Mouse (Mus musculus): ENCODE results near the gene Tsc1. TPM values are rescaled to one million over a fixed set of nuclear protein-coding genes. Genes with fewer than 3 reads are reported as not detected.

Tsc1 gene
- total RNA-seq, 2 experiments from 2014 or later, result 48.4 to 60.7 TPM

GRCm38 (mm10) chr2:28638352-28638751 lies 2.7 kb upstream of the Tsc1 start:
- intact Hi-C loops (cut with DNase I), result no loop called here

GRCm38 (mm10) chr2:28638886-28639285 lies 2.1 kb upstream of the Tsc1 start:
- no peak for DNase-seq (ENCODE audit: low spot score in 2 of 2)
- intact Hi-C loops (cut with DNase I), result no loop called here

More at GRCm38 (mm10) chr2:28638352-28638751, 2.7 kb upstream of the Tsc1 start:
- DNase-seq (ENCODE audit: low spot score in 2 of 2), result no peak

GRCm38 (mm10) chr2:28639794-28640193 lies 1.2 kb upstream of the Tsc1 start:
- intact Hi-C loops (cut with DNase I), result no loop called here
- DNase-seq (ENCODE audit: low spot score in 2 of 2), result no peak

GRCm38 (mm10) chr2:28641435-28641941 lies 460 bp downstream of the Tsc1 start:
- intact Hi-C loops (cut with DNase I), result no loop called here
- peak in 1 of 2 experiments; percentile 27 for DNase-seq (ENCODE audit: low spot score in 2 of 2)

- intact Hi-C loops (cut with DNase I), result no loop called here
- no peak for DNase-seq (ENCODE audit: low spot score in 2 of 2)
Measured at GRCm38 (mm10) chr2:28643081-28643480, 2.1 kb downstream of the Tsc1 start.

GRCm38 (mm10) chr2:28650526-28650925 lies 9.5 kb downstream of the Tsc1 start:
- DNase-seq (ENCODE audit: low spot score in 2 of 2), result no peak
- intact Hi-C loops (cut with DNase I), result no loop called here

GRCm38 (mm10) chr2:28653351-28653750 lies 12.3 kb downstream of the Tsc1 start:
- peak; percentile 34 for DNase-seq (ENCODE audit: low spot score in 2 of 2)

GRCm38 (mm10) chr2:28654295-28654694 lies 13.3 kb downstream of the Tsc1 start:
- intact Hi-C loops (cut with DNase I), result no loop called here
- no peak for DNase-seq (ENCODE audit: low spot score in 2 of 2)

More at GRCm38 (mm10) chr2:28653351-28653750, 12.3 kb downstream of the Tsc1 start:
- intact Hi-C loops (cut with DNase I), result no loop called here

GRCm38 (mm10) chr2:28656216-28656615 lies 15.2 kb downstream of the Tsc1 start:
- intact Hi-C loops (cut with DNase I), result no loop called here
- no peak for DNase-seq (ENCODE audit: low spot score in 2 of 2)

GRCm38 (mm10) chr2:28662891-28663290 lies 21.9 kb downstream of the Tsc1 start:
- no peak for DNase-seq (ENCODE audit: low spot score in 2 of 2)
- intact Hi-C loops (cut with DNase I), result no loop called here

GRCm38 (mm10) chr2:28665818-28666217 lies 24.8 kb downstream of the Tsc1 start:
- no peak for DNase-seq (ENCODE audit: low spot score in 2 of 2)
- intact Hi-C loops (cut with DNase I), result no loop called here

GRCm38 (mm10) chr2:28671438-28671837 lies 30.4 kb downstream of the Tsc1 start:
- intact Hi-C loops (cut with DNase I), result no loop called here
- no peak for DNase-seq (ENCODE audit: low spot score in 2 of 2)

GRCm38 (mm10) chr2:28676005-28676404 lies 35.0 kb downstream of the Tsc1 start:
- intact Hi-C loops (cut with DNase I), result no loop called here
- DNase-seq (ENCODE audit: low spot score in 2 of 2), result no peak

GRCm38 (mm10) chr2:28680710-28681109 lies 39.7 kb downstream of the Tsc1 start:
- no peak for DNase-seq (ENCODE audit: low spot score in 2 of 2)
- intact Hi-C loops (cut with DNase I), result no loop called here

GRCm38 (mm10) chr2:28681718-28682117 lies 40.7 kb downstream of the Tsc1 start:
- DNase-seq (ENCODE audit: low spot score in 2 of 2), result peak; percentile 32 to 40
- intact Hi-C loops (cut with DNase I), result no loop called here

GRCm38 (mm10) chr2:28685895-28686294 lies 44.9 kb downstream of the Tsc1 start:
- peak; percentile 33 to 45 for DNase-seq (ENCODE audit: low spot score in 2 of 2)
- intact Hi-C loops (cut with DNase I), result loop anchor here (5.0 kb wide), 1 partner anchor 156 kb away; the partner anchor contains the start of genes Ddx31 and Gtf3c4

- no peak for DNase-seq (ENCODE audit: low spot score in 2 of 2)
- intact Hi-C loops (cut with DNase I), result loop anchor here (5.0 kb wide), 1 partner anchor 154 kb away; the partner anchor contains the start of genes Ddx31 and Gtf3c4
Measured at GRCm38 (mm10) chr2:28688431-28688830, 47.4 kb downstream of the Tsc1 start.

- DNase-seq (ENCODE audit: low spot score in 2 of 2), result peak; percentile 24
- intact Hi-C loops (cut with DNase I), result no loop called here
Measured at GRCm38 (mm10) chr2:28692692-28693091, 51.7 kb downstream of the Tsc1 start.

GRCm38 (mm10) chr2:28698566-28698965 lies 57.5 kb downstream of the Tsc1 start:
- intact Hi-C loops (cut with DNase I), result no loop called here
- DNase-seq (ENCODE audit: low spot score in 2 of 2), result no peak

- intact Hi-C loops (cut with DNase I), result no loop called here
- peak; percentile 85 for DNase-seq (ENCODE audit: low spot score in 2 of 2)
Measured at GRCm38 (mm10) chr2:28699361-28700335, 58.6 kb downstream of the Tsc1 start, which contains the start of the genes Spaca9 and Ak8. TSS of gene Spaca9 (minus strand) at chr2:28699727. TSS of gene Ak8 (plus strand) at chr2:28700164.
